Mouse (Mus musculus) liver, adult 2 months (tissue): ENCODE data around the gene Asic4. TPM values are rescaled to one million over a fixed set of nuclear protein-coding genes. Genes with fewer than 3 reads are reported as not detected.

ENCODE experiments used
- DNase-seq: peaks from one replicate; pipeline ENCODE4 v3.0.0-alpha.2; 2011; ENCODE audit warnings: low read depth, low spot score; ENCODE audit errors: extremely low read depth
- H3K27ac ChIP-seq: fragments of 200-500 bp; replicated peaks from 2 replicates; pipeline ENCODE4 v1.5.1; 2012; ENCODE audit warnings: low read depth, mild to moderate bottlenecking, control low read depth, inconsistent platforms, low read length; ENCODE audit not compliant: insufficient read depth
- H3K27me3 ChIP-seq: fragments of 200-500 bp; 2 replicates; pipeline ENCODE4 v1.6.1; 2012; ENCODE audit warnings: mild to moderate bottlenecking, moderate library complexity, low read length, inconsistent platforms; ENCODE audit not compliant: control insufficient read depth, insufficient read depth
- H3K36me3 ChIP-seq: fragments of 200-500 bp; 2 replicates; pipeline ENCODE4 v1.6.1; 2012; ENCODE audit warnings: low read length, inconsistent platforms; ENCODE audit not compliant: control insufficient read depth, insufficient read depth
- H3K4me1 ChIP-seq: fragments of 200-500 bp; 2 replicates; pipeline ENCODE4 v1.6.1; 2011; ENCODE audit warnings: low read length; ENCODE audit not compliant: control insufficient read depth, insufficient read depth
- H3K4me3 ChIP-seq: fragments of 200-500 bp; 2 replicates; pipeline ENCODE4 v1.5.1; 2011; ENCODE audit warnings: low read depth, mild to moderate bottlenecking, control low read depth, low read length, moderate library complexity; ENCODE audit not compliant: insufficient read depth
- H3K79me2 ChIP-seq: fragments of 200-500 bp; 2 replicates; pipeline ENCODE4 v1.6.1; 2012; ENCODE audit warnings: inconsistent platforms, mild to moderate bottlenecking, low read length, moderate library complexity; ENCODE audit not compliant: control insufficient read depth, insufficient read depth
- H3K9ac ChIP-seq: fragments of 200-500 bp; 2 replicates; pipeline ENCODE4 v1.6.1; 2012; ENCODE audit warnings: low read depth, mild to moderate bottlenecking, control low read depth, inconsistent platforms, low read length
- CTCF ChIP-seq: fragments of 200-500 bp; IDR thresholded peaks from 2 replicates; pipeline ENCODE4 v1.5.1; 2011; ENCODE audit warnings: low read depth, low read length, control low read depth
- POLR2A ChIP-seq: fragments of 200-500 bp; IDR thresholded peaks from 2 replicates; pipeline ENCODE4 v1.6.1; 2011; ENCODE audit warnings: low read length, control low read depth; ENCODE audit not compliant: insufficient read depth; ENCODE audit errors: extremely low read depth
- WGBS: fragments of 180-500 bp; shearing (Covaris S2); methylation state at CpG from one replicate; pipeline ENCODE4 v1.1.7; 2018; 5-methylcytosine and 5-hydroxymethylcytosine counted together
- polyA plus RNA-seq: library from polyadenylated mRNA; depleted of rRNA; stranded (reverse); fragments of >200 nt; gene quantifications from 2 replicates; pipeline ENCODE4 v1.2.3, GENCODE M21; 2012; rRNA removed
- total RNA-seq: library from RNA; depleted of rRNA; stranded (reverse); fragments of >200 nt; gene quantifications from 2 replicates; pipeline ENCODE4 v1.2.3, GENCODE M21; 2014; rRNA removed

Asic4 gene
- total RNA-seq: not detected in 2 replicates
- not detected in 2 replicates for polyA plus RNA-seq

GRCm38 (mm10) chr1:75450314-75451005 is at the start of gene Asic4:
Asic4 (plus strand) TSS chr1:75450436.
- DNase-seq: no peak
- Histone ChIP-seq H3K36me3 (no peaks in the 10 kb centered on the region), H3K27ac (no peak within 1 kb of the TSS), H3K4me1 (peaks cover 3% of the 10 kb centered on the region; the same call in 1 of the 2 replicates), H3K9ac (no peak within 1 kb of the TSS), H3K4me3 (no peak within 1 kb of the TSS), H3K27me3 (peaks cover 18% of the 10 kb centered on the region), H3K79me2 (no peaks in the 10 kb centered on the region)
- TF ChIP-seq CTCF (no peak), POLR2A (no peak)
- WGBS: 4% methylated on average over 35 of the region's 35 CpGs

GRCm38 (mm10) chr1:75400493-75401115 is 49.6 kb upstream of the Asic4 start:
- Histone ChIP-seq H3K9ac (no peak overlapping the region), H3K27me3 (no peaks in the 10 kb centered on the region), H3K36me3 (no peaks in the 10 kb centered on the region), H3K4me3 (no peak overlapping the region), H3K79me2 (no peaks in the 10 kb centered on the region), H3K4me1 (no peaks in the 10 kb centered on the region), H3K27ac (no peak overlapping the region)
- DNase-seq: no peak
- TF ChIP-seq CTCF: no peak
- no peak for TF ChIP-seq POLR2A
- 60% methylated on average over 6 of the region's 6 CpGs for WGBS

DNA sequence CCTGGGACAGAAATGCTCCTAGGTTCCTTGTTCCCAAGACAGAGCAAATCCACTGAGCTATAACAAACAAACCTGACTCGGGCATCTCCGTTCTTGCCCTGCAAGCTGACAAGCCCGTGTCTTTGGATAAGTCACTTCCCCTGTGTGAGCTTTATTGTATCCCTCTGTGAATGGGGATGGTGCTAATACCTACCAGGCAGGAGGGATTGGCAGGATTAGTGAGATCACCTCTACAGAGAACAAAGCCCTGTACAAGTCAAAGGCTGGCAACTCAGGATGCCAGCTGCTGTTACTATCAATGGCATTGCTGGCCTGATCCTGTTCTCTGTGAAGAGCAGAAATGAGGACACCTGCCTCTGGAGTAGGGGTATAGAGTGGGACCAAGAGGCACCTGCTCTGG is 44.7 kb upstream of the Asic4 start:
- no peak overlapping the region for H3K9ac ChIP-seq
- no peak overlapping the region for H3K27ac ChIP-seq
- H3K79me2 ChIP-seq: no peaks in the 10 kb centered on the region
- no peaks in the 10 kb centered on the region for H3K36me3 ChIP-seq
- H3K27me3 ChIP-seq: no peaks in the 10 kb centered on the region
- no peak for DNase-seq
- H3K4me1 ChIP-seq: no peaks in the 10 kb centered on the region
- no peak for TF ChIP-seq POLR2A
- TF ChIP-seq CTCF: no peak
- H3K4me3 ChIP-seq: no peak overlapping the region
- WGBS: 92% methylated on average over 3 of the region's 3 CpGs

- Histone ChIP-seq H3K27me3 (no peaks in the 10 kb centered on the region), H3K4me3 (no peak overlapping the region), H3K9ac (no peak overlapping the region), H3K4me1 (no peaks in the 10 kb centered on the region), H3K36me3 (no peaks in the 10 kb centered on the region), H3K27ac (no peak overlapping the region), H3K79me2 (no peaks in the 10 kb centered on the region)
- TF ChIP-seq POLR2A: no peak
- no peak for TF ChIP-seq CTCF
- DNase-seq: no peak
- WGBS: 93% methylated on average over 15 of the region's 15 CpGs
These were observed 44.1 kb upstream of the Asic4 start for GRCm38 (mm10) chr1:75406173-75406572.

DNA sequence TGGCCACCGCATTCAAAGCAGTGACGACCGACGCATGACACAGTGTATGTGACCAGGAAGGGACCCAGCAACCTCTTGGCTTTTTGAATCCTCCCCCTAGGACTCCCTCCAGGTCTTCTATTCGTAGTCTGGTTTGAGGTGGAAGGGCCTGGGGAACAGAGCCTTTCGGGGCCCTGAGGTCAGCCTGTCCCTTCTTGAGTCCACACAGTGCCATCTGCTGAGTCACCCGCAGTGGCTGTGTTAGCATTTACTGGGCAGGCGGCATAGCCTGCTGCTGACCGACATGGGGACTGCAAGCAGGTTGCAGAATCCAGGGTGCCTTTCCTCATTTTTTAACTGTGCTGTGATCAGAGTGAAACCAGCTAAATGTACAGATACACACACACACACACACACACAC is 43.2 kb upstream of the Asic4 start:
- DNase-seq: no peak
- Histone ChIP-seq H3K36me3 (no peaks in the 10 kb centered on the region), H3K9ac (no peak overlapping the region), H3K4me1 (no peaks in the 10 kb centered on the region), H3K79me2 (no peaks in the 10 kb centered on the region), H3K4me3 (no peak overlapping the region), H3K27me3 (no peaks in the 10 kb centered on the region), H3K27ac (no peak overlapping the region)
- no peak for TF ChIP-seq POLR2A
- no peak for TF ChIP-seq CTCF
- 94% methylated on average over 9 of the region's 9 CpGs for WGBS

DNA sequence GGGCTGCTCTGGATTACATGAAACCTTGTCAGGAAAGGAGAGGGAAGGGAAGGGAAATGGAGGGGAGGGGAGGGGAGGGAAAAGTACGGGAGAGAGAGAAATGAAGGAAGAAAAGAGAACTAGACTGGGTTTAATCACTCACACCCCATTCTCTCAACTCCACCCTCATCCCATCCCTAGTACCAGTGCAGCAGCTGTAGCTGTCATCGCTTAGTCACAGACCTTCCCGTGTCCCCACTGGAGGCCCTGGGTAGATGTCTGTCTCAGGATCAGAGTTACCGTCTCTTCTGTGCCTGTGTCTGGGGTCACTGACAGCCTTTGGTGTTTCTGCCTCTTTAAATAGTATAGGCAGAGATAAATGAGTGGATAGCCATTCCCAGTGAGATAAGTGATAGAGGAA is 42.0 kb upstream of the Asic4 start:
- no peak overlapping the region for H3K4me3 ChIP-seq
- 68% methylated on average over 4 of the region's 4 CpGs for WGBS

More for the DNA sequence above, 42.0 kb upstream of the Asic4 start:
- Histone ChIP-seq H3K27ac (no peak overlapping the region), H3K27me3 (no peaks in the 10 kb centered on the region), H3K79me2 (no peaks in the 10 kb centered on the region), H3K36me3 (no peaks in the 10 kb centered on the region), H3K9ac (no peak overlapping the region), H3K4me1 (no peaks in the 10 kb centered on the region)
- TF ChIP-seq POLR2A (no peak), CTCF (no peak)
- no peak for DNase-seq
